Mouse (Mus musculus) limb, embryonic 12.5 days (tissue): Measurements from ENCODE around the gene Trim59. TPM values are rescaled to one million over a fixed set of nuclear protein-coding genes. Genes with fewer than 3 reads are reported as not detected.
A peak's percentile ranks its signal among the peaks of the same experiment; 100 is the strongest.
"Not testable (repeated sequence)": the region's sequence is repeated elsewhere in the genome, so short reads cannot be mapped to it uniquely, and the experiment has no call there.

ENCODE experiments used
- ATAC-seq: fragments of 200-750 bp; cut with Nextera tagmentation; 2 replicates; pipeline ENCODE4 v1.8.0; 2017; ENCODE audit warnings: low read depth, moderate TSS enrichment; ENCODE audit not compliant: insufficient number of reproducible peaks, insufficient read depth, low FRiP score, low TSS enrichment
- H3K27ac ChIP-seq: fragments of 300-500 bp; sonication (generic); 2 replicates; pipeline ENCODE4 v1.5.1; 2016; ENCODE audit warnings: mild to moderate bottlenecking, moderate library complexity
- H3K27me3 ChIP-seq: fragments of 300-500 bp; sonication (generic); 2 replicates; pipeline ENCODE4 v1.6.1; 2016; ENCODE audit warnings: mild to moderate bottlenecking, moderate library complexity
- H3K36me3 ChIP-seq: fragments of 300-500 bp; sonication (generic); 2 replicates; pipeline ENCODE4 v1.6.1; 2016; ENCODE audit warnings: mild to moderate bottlenecking, moderate library complexity
- H3K4me1 ChIP-seq: fragments of 300-500 bp; sonication (generic); replicated peaks from 2 replicates; pipeline ENCODE4 v1.6.1; 2016
- H3K4me2 ChIP-seq: fragments of 300-500 bp; sonication (generic); 2 replicates; pipeline ENCODE4 v1.6.1; 2016; ENCODE audit warnings: mild to moderate bottlenecking, moderate library complexity
- H3K4me3 ChIP-seq: fragments of 300-500 bp; sonication (generic); replicated peaks from 2 replicates; pipeline ENCODE4 v1.5.1; 2016; ENCODE audit warnings: mild to moderate bottlenecking
- H3K9ac ChIP-seq: fragments of 300-500 bp; sonication (generic); replicated peaks from 2 replicates; pipeline ENCODE4 v1.6.1; 2016; ENCODE audit warnings: mild to moderate bottlenecking, moderate library complexity
- H3K9me3 ChIP-seq: fragments of 300-500 bp; sonication (generic); 2 replicates; pipeline ENCODE4 v1.6.1; 2016; ENCODE audit warnings: mild to moderate bottlenecking, moderate library complexity
- WGBS: fragments of 180-500 bp; shearing (Covaris S2); methylation state at CpG from one replicate; pipeline ENCODE4 v1.1.7; 2016; 5-methylcytosine and 5-hydroxymethylcytosine counted together
- polyA plus RNA-seq: library from polyadenylated mRNA; unstranded; fragments of >200 nt; fragmentation: Nextera tagmentation; extraction: Ambion mirVana; gene quantifications from 2 replicates; pipeline ENCODE4 v1.2.1, GENCODE M21; 2016

Gene Trim59
- polyA plus RNA-seq, 1 experiment from 2014 or later, result 194 TPM

DNA sequence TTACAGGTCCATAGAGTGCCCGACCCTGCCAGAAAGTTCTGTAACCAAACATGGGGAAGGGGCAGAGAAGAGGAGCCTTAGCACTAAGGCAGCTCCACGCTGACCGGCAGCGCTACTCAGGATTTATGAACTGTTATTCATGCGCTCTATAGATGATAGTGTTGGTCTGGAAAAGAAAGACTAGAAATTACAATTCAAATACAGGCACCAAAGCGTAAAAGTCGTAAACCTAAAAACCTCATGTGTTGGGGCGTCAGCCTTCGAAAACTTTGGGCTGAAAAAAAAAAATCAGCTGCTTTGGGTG is 797 bp upstream of the Trim59 start:
- Histone ChIP-seq H3K36me3 (peaks cover 10% of the 10 kb centered on the region), H3K4me3 (peak overlapping the region; percentile 86), H3K4me2 (peak overlapping the region; percentile 67), H3K4me1 (peaks cover 19% of the 10 kb centered on the region), H3K27ac (peak overlapping the region; percentile 97), H3K27me3 (no peaks in the 10 kb centered on the region), H3K9me3 (no peaks in the 10 kb centered on the region), H3K9ac (peak overlapping the region; percentile 97)
- ATAC-seq, result peak; percentile 24
- 4% methylated on average over 9 of the region's 9 CpGs for WGBS

DNA sequence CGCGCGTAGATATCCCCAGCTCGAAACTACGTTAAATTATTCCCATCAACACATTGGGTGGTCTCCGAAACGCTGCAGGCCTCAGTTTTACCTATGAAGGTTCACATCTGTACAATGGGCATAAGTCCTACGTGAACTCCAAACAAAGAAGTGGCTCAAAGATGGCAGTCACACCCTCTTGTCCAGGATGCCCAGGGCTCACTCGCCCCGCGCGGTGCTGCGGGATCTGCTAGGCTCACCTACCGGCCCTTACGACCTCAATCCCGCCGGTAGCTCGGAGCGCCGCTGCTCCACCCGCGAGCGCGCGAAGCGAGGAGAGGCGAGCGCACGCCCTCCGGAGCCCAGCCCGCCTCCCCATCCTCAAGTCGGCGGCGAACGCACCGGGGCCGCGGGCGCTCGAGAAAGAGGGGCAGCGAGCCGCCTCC is 376 bp downstream of the Trim59 start:
- peaks cover 22% of the 10 kb centered on the region for H3K4me1 ChIP-seq
- H3K36me3 ChIP-seq, result peaks cover 18% of the 10 kb centered on the region
- under 1% methylated on average over 35 of the region's 42 CpGs for WGBS
- peak; percentile 22; the same call in 1 of the 2 replicates for ATAC-seq
- peak overlapping the region; percentile 86 for H3K4me3 ChIP-seq
- peak overlapping the region; percentile 67 for H3K4me2 ChIP-seq
- H3K9ac ChIP-seq, result peak overlapping the region; percentile 97
- no peaks in the 10 kb centered on the region for H3K27me3 ChIP-seq
- peak overlapping the region; percentile 97 for H3K27ac ChIP-seq
- H3K9me3 ChIP-seq, result no peaks in the 10 kb centered on the region

DNA sequence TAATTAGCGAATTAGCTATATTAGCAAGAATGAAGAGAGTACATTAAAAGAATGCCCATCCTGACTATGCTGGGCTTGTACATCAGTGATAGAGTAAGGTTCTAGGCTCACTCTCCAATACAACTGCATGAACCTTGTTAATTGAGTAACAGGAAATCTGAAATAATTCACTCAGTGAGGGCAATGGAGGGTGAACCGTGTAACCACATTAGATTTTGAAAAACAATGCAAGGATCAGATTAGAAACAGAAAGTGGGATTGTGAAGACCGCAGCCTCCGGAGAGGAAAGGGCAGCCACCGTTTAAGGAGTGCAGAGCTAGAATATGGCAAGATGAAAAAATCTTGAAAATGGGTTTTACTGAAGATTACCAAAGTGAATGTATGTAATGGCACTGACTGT is 3.3 kb downstream of the Trim59 start:
- peak overlapping the region; percentile 37 for H3K4me2 ChIP-seq
- H3K4me3 ChIP-seq, result peak overlapping the region; percentile 18
- peaks cover 23% of the 10 kb centered on the region for H3K4me1 ChIP-seq
- no peak overlapping the region for H3K27ac ChIP-seq
- H3K27me3 ChIP-seq, result no peaks in the 10 kb centered on the region
- ATAC-seq, result no peak
- H3K9me3 ChIP-seq, result no peaks in the 10 kb centered on the region
- peaks cover 36% of the 10 kb centered on the region for H3K36me3 ChIP-seq
- 75% methylated on average over 5 of the region's 5 CpGs for WGBS
- H3K9ac ChIP-seq, result no peak overlapping the region

DNA sequence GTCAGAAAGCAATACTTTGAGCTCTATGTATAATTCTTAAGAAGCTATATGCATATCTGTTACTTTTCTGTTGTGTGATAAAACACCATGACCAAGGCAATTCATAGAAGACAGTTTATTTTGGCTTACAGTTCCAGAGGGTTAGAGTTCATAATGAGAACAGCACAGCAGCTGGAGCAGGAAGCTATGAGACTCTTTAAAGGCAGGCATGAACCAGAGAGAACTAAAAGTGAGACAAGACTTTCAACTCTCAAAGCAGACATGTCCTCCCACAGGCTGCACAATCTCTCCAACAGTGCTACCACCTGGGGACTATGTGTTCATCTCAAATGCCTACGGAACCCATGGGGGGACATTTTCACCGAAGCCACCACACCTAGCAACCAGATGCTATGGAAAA is 4.5 kb downstream of the Trim59 start:
- Histone ChIP-seq H3K36me3 (peaks cover 46% of the 10 kb centered on the region), H3K4me3 (no peak overlapping the region), H3K4me2 (peak overlapping the region; percentile 37; the same call in 1 of the 2 replicates), H3K9me3 (no peaks in the 10 kb centered on the region), H3K27me3 (no peaks in the 10 kb centered on the region), H3K4me1 (peaks cover 17% of the 10 kb centered on the region; the same call in 1 of the 2 replicates), H3K27ac (no peak overlapping the region), H3K9ac (no peak overlapping the region)
- WGBS, result 88% methylated on average over 2 of the region's 2 CpGs
- ATAC-seq, result no peak

DNA sequence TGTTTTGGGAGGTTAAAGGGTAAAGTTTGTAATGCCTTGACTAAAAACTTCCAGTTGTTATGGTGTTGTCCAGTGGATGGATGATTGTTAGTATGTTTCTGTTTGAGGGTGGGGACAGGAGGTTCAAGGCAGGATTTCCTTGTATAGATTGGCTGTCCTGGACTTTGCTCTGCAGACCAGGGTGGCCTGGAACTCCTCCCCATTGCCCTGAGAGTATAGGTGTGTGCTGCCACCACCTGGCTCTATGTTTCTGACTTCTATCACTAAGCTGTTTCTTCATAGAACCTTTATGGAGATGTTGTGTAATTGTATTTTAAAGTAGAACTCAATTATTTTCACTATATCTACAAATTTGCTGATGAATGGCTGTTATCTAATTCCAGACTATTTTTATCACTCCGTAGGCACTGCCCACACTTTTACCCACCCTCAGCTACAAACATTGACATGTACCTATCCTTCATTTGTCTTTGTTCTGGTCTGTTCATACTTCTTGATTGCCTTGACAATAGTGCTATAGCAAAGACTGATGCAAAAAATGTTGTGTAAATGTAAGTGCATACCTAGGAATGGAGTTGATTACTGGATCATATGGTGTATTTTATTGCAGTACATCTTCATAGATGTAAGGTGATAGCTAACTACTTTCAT is 18.3 kb downstream of the Trim59 start:
- Histone ChIP-seq H3K4me3 (no peak overlapping the region), H3K27me3 (no peaks in the 10 kb centered on the region), H3K36me3 (peaks cover 77% of the 10 kb centered on the region), H3K9ac (no peak overlapping the region), H3K9me3 (no peaks in the 10 kb centered on the region), H3K4me1 (no peaks in the 10 kb centered on the region), H3K27ac (no peak overlapping the region), H3K4me2 (no peak overlapping the region)
- 92% methylated on average over 1 of the region's 1 CpGs for WGBS
- ATAC-seq, result no peak

DNA sequence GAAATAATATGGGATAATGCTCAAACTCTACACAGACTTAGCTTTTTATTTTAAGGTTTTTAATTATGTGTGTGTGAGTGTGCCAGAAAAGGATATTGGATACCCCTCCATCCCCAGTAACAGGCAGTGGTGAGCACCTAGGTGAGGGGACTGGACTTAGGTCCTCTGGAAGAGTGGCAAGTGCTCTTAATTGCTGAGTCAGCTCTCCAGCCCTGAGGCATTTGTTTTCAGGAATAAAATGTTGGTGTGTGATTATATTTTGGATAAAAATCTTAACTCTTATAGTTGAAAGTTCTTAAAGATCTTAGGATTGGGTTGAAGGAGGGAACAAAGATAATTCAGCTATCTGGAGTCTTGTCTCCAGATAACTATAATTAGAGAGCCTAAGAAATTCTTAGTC is 23.8 kb downstream of the Trim59 start:
- no peak overlapping the region for H3K4me2 ChIP-seq
- no peaks in the 10 kb centered on the region for H3K4me1 ChIP-seq
- H3K9me3 ChIP-seq, result no peaks in the 10 kb centered on the region
- H3K4me3 ChIP-seq, result no peak overlapping the region
- no peak overlapping the region for H3K9ac ChIP-seq
- no peaks in the 10 kb centered on the region for H3K27me3 ChIP-seq
- ATAC-seq, result no peak
- peaks cover 75% of the 10 kb centered on the region for H3K36me3 ChIP-seq
- H3K27ac ChIP-seq, result no peak overlapping the region

DNA sequence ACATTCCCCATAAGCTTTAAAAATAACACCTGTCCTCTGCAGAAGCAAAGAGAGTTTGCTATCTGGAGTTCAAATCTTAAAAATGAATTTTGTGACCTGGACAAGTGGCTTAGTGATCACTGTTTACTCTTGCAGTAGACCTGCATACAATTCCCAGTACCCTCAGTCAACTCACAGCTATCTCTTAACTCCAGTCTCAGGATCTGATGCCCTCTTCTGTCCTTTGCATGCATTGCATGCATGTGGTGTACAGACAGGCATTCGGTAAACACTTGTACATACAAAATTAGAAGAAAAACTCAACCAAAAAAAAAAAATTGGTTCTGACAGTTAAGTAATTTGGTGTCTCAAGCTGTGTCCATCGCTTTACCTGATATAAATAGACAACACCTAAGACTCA is 24.3 kb downstream of the Trim59 start:
- 91% methylated on average over 2 of the region's 2 CpGs for WGBS
- Histone ChIP-seq H3K27me3 (no peaks in the 10 kb centered on the region), H3K4me1 (no peaks in the 10 kb centered on the region), H3K4me2 (no peak overlapping the region), H3K27ac (no peak overlapping the region), H3K9me3 (no peaks in the 10 kb centered on the region), H3K36me3 (peaks cover 71% of the 10 kb centered on the region), H3K9ac (no peak overlapping the region), H3K4me3 (no peak overlapping the region)
- ATAC-seq, result no peak

DNA sequence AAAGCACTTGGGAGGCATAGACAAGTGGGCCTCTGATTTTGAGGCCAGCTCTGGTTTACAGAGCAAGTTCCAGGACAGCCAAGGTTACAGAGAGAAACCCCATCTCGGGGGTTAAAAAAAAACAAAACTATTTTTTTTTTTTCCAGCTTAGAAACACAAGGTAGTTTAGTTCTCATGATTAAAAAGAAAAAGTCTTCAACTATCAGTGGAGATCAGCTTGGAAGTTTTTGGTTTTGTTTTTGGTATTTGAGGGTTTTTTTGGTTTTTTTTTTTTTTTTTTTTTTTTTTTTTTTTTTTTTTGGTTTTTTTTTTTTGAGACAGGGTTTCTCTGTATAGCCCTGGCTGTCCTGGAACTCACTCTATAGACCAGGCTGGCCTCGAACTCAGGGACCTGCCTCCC is 25.9 kb downstream of the Trim59 start:
- H3K4me3 ChIP-seq, ATAC-seq, H3K27ac ChIP-seq, H3K27me3 ChIP-seq, H3K4me2 ChIP-seq, H3K9ac ChIP-seq, H3K4me1 ChIP-seq, H3K9me3 ChIP-seq: not testable (repeated sequence)
- H3K36me3 ChIP-seq, result peaks cover 70% of the 10 kb centered on the region
- 93% methylated on average over 2 of the region's 2 CpGs for WGBS

DNA sequence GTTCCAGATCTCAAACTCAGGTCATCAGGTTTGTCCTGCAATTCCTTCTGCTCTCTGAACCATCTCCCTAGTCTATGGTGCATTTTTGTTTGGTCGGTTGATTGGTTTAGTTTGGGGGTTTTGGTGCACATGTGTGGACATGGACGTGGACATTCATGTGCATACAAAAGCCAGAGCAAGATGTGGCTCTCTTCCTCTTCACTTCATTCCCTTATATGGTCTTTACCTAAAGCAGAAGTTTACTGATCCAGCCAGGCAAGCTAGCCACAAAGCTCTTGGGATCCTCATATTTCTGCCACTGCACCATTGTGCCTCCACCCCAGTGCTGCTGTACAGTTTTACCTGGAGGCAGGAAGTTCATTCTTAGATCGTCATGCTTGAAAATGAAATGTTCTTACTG is 27.4 kb downstream of the Trim59 start:
- Histone ChIP-seq H3K36me3 (peaks cover 69% of the 10 kb centered on the region), H3K9ac (no peak overlapping the region)
- WGBS, result 91% methylated on average over 3 of the region's 3 CpGs

DNA sequence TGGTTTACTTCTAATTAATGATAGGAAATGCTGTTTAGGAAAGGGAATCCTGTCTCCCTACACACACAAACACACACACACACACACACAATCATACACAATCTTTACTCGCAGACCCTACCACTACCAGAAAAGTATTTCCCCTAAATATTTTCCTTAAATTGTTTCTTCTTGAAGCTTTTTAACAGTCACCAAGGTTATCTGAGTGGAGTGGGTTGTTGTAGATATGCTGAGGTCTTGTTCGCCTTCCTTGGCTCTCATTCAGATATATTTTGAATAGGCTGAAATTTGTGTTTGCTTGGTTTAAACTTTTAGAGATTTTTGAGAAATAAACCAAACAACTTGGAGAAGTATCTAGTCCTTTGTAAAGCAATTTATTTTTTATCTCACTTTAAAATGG is 35.7 kb downstream of the Trim59 start:
- Histone ChIP-seq H3K4me1 (peaks cover 13% of the 10 kb centered on the region), H3K4me3 (no peak overlapping the region), H3K27me3 (no peaks in the 10 kb centered on the region), H3K27ac (no peak overlapping the region), H3K4me2 (no peak overlapping the region), H3K9ac (no peak overlapping the region), H3K36me3 (peaks cover 19% of the 10 kb centered on the region), H3K9me3 (no peaks in the 10 kb centered on the region)
- WGBS, result 91% methylated on average over 2 of the region's 2 CpGs
- no peak for ATAC-seq

More for the DNA sequence above, 27.4 kb downstream of the Trim59 start:
- no peaks in the 10 kb centered on the region for H3K27me3 ChIP-seq
- H3K4me3 ChIP-seq, result no peak overlapping the region
- H3K9me3 ChIP-seq, result no peaks in the 10 kb centered on the region
- ATAC-seq, result no peak
- H3K4me1 ChIP-seq, result no peaks in the 10 kb centered on the region
- no peak overlapping the region for H3K27ac ChIP-seq
- no peak overlapping the region for H3K4me2 ChIP-seq

DNA sequence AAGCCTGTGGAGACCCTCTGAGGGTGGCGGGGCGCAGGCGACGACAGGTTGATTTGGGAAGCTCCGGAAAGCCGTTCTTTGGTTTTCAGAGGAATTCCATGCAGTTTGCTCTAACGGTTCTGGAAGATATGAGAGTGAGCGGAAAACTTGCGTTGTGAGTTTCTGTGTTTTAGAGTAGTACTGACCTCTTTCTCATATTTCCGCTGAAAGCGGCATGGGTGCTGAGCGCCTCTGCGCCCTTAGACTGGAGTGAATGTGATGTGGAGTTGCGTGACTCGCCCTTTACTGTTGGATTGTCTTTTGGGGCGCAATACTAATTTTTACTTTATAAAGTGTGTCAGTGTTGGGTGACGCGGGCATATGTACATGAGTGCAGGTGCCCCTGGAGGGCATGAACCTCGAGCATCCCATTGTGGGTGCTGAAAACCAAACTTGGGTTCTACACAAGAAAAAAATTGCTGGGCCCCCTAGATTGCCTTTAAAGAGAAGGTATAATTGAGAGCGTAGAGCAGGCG is 38.3 kb downstream of the Trim59 start:
- Histone ChIP-seq H3K27ac (no peak overlapping the region), H3K4me1 (peaks cover 13% of the 10 kb centered on the region), H3K9me3 (no peaks in the 10 kb centered on the region), H3K27me3 (no peaks in the 10 kb centered on the region), H3K36me3 (peaks cover 5% of the 10 kb centered on the region; the same call in 1 of the 2 replicates), H3K4me3 (peak overlapping the region; percentile 98), H3K4me2 (peak overlapping the region; percentile 68), H3K9ac (peak overlapping the region; percentile 93)
- no peak for ATAC-seq
- 7% methylated on average over 21 of the region's 21 CpGs for WGBS
